Mouse (Mus musculus): ENCODE measurements around the gene Grb2.
A peak's percentile ranks its signal among the peaks of the same experiment; 100 is the strongest.

The Grb2 gene

GRCm38 (mm10) chr11:115712268-115712667 is 3.9 kb upstream of the Grb2 start:
- DNase-seq (ENCODE audit: low read depth): peak; percentile 66

- DNase-seq (ENCODE audit: low read depth): no peak
Measured at GRCm38 (mm10) chr11:115711133-115711532, 2.7 kb upstream of the Grb2 start.

- no peak for DNase-seq (ENCODE audit: low read depth)
Measured at GRCm38 (mm10) chr11:115709829-115710559, 1.6 kb upstream of the Grb2 start.

- DNase-seq (ENCODE audit: low read depth): peak; percentile 70
Measured at GRCm38 (mm10) chr11:115708956-115709828, 795 bp upstream of the Grb2 start.

- DNase-seq (ENCODE audit: low read depth): peak; percentile 75
Measured at GRCm38 (mm10) chr11:115707313-115708208, 836 bp downstream of the Grb2 start.

GRCm38 (mm10) chr11:115706584-115706983 is 1.8 kb downstream of the Grb2 start:
- no peak for DNase-seq (ENCODE audit: low read depth)

- peak; percentile 54 for DNase-seq (ENCODE audit: low read depth)
Measured at GRCm38 (mm10) chr11:115705561-115705960, 2.8 kb downstream of the Grb2 start.

GRCm38 (mm10) chr11:115704648-115705047 is 3.7 kb downstream of the Grb2 start:
- DNase-seq (ENCODE audit: low read depth): no peak

- DNase-seq (ENCODE audit: low read depth): no peak
Measured at GRCm38 (mm10) chr11:115703466-115703865, 4.9 kb downstream of the Grb2 start.

GRCm38 (mm10) chr11:115698986-115699728 is 9.2 kb downstream of the Grb2 start:
- DNase-seq (ENCODE audit: low read depth): peak; percentile 90

GRCm38 (mm10) chr11:115697722-115698121 is 10.7 kb downstream of the Grb2 start:
- no peak for DNase-seq (ENCODE audit: low read depth)

GRCm38 (mm10) chr11:115697091-115697490 is 11.3 kb downstream of the Grb2 start:
- DNase-seq (ENCODE audit: low read depth): no peak

- DNase-seq (ENCODE audit: low read depth): peak; percentile 47
Measured at GRCm38 (mm10) chr11:115696471-115696870, 11.9 kb downstream of the Grb2 start.

- DNase-seq (ENCODE audit: low read depth): no peak
Measured at GRCm38 (mm10) chr11:115693979-115694578, 14.3 kb downstream of the Grb2 start.

- peak; percentile 60 for DNase-seq (ENCODE audit: low read depth)
Measured at GRCm38 (mm10) chr11:115692800-115693199, 15.6 kb downstream of the Grb2 start.

GRCm38 (mm10) chr11:115691976-115692375 is 16.4 kb downstream of the Grb2 start:
- no peak for DNase-seq (ENCODE audit: low read depth)

GRCm38 (mm10) chr11:115691511-115691910 is 16.9 kb downstream of the Grb2 start:
- no peak for DNase-seq (ENCODE audit: low read depth)

- no peak for DNase-seq (ENCODE audit: low read depth)
Measured at GRCm38 (mm10) chr11:115691013-115691412, 17.4 kb downstream of the Grb2 start.

- peak; percentile 44 for DNase-seq (ENCODE audit: low read depth)
Measured at GRCm38 (mm10) chr11:115690356-115690755, 18.0 kb downstream of the Grb2 start.

GRCm38 (mm10) chr11:115689137-115689915 is 19.1 kb downstream of the Grb2 start:
- no peak for DNase-seq (ENCODE audit: low read depth)
